Mouse (Mus musculus): ENCODE measurements around the gene Acvr1. TPM values are rescaled to one million over a fixed set of nuclear protein-coding genes. Genes with fewer than 3 reads are reported as not detected.

Acvr1 gene
- polyA plus RNA-seq, 1 experiment from 2014 or later = 7.5 TPM

GRCm38 (mm10) chr2:58596774-58597342, 29.9 kb upstream of the Acvr1 start:
- no peaks in the 10 kb centered on the region for H3K36me3 ChIP-seq (replicated peaks; ENCODE audit: control insufficient read depth, insufficient read depth)
- H3K4me2 ChIP-seq (replicated peaks) = no peak overlapping the region
- no peak overlapping the region for H3K27ac ChIP-seq
- H3K4me1 ChIP-seq (replicated peaks; ENCODE audit: control insufficient read depth, insufficient read depth, low read length) = no peaks in the 10 kb centered on the region
- H3K9ac ChIP-seq = no peak overlapping the region
- H3K4me3 ChIP-seq (replicated peaks; ENCODE audit: low read length) = no peak overlapping the region
- DNase-seq (ENCODE audit: low spot score) (no peak), ATAC-seq (ENCODE audit: low FRiP score) (no peak)
- no peaks in the 10 kb centered on the region for H3K9me3 ChIP-seq (ENCODE audit: control insufficient read depth, low read length)
- WGBS = 72% methylated on average over 17 of the region's 17 CpGs
- H3K27me3 ChIP-seq (ENCODE audit: control insufficient read depth, insufficient read depth, low read length) = no peaks in the 10 kb centered on the region

- Histone ChIP-seq H3K9me3 (ENCODE audit: control insufficient read depth, low read length) (no peaks in the 10 kb centered on the region), H3K4me1 (replicated peaks; ENCODE audit: control insufficient read depth, insufficient read depth, low read length) (no peaks in the 10 kb centered on the region), H3K4me2 (replicated peaks) (no peak overlapping the region), H3K27me3 (ENCODE audit: control insufficient read depth, insufficient read depth, low read length) (no peaks in the 10 kb centered on the region), H3K9ac (no peak overlapping the region), H3K36me3 (replicated peaks; ENCODE audit: control insufficient read depth, insufficient read depth) (no peaks in the 10 kb centered on the region), H3K4me3 (replicated peaks; ENCODE audit: low read length) (no peak overlapping the region), H3K27ac (no peak overlapping the region)
- DNase-seq (ENCODE audit: low spot score) (no peak), ATAC-seq (ENCODE audit: low FRiP score) (no peak)
- 82% methylated on average over 9 of the region's 9 CpGs for WGBS
These were observed 28.4 kb upstream of the Acvr1 start for GRCm38 (mm10) chr2:58595350-58595749.

DNA sequence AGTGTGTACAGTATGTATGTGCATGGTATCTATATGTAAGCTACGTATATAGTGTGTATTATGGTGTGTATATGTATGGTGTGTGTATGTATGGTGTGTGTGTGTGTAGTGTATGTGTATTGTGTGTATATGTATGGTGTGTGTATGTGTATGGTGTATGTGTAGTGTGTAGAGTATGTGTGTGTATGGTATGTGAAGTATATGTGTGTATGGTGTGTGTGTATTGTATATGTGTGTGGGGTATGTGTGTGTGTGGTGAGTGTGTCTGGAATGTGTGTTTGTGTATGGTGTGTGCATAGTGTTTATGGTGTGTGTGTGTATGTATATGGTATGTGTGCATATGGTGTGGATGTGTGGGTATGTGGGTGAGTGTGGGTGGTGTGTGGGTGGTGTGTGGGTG, 23.1 kb upstream of the Acvr1 start:
- H3K9me3 ChIP-seq (ENCODE audit: control insufficient read depth, low read length) = no peaks in the 10 kb centered on the region
- DNase-seq (ENCODE audit: low spot score) = no peak
- no peak overlapping the region for H3K4me3 ChIP-seq (replicated peaks; ENCODE audit: low read length)

GRCm38 (mm10) chr2:58589637-58590036, 22.7 kb upstream of the Acvr1 start:
- H3K9ac ChIP-seq = no peak overlapping the region
- no peaks in the 10 kb centered on the region for H3K36me3 ChIP-seq (replicated peaks; ENCODE audit: control insufficient read depth, insufficient read depth)
- no peaks in the 10 kb centered on the region for H3K4me1 ChIP-seq (replicated peaks; ENCODE audit: control insufficient read depth, insufficient read depth, low read length)
- ATAC-seq (ENCODE audit: low FRiP score) = no peak
- no peak for DNase-seq (ENCODE audit: low spot score)
- WGBS = 83% methylated on average over 4 of the region's 4 CpGs
- no peak overlapping the region for H3K27ac ChIP-seq
- H3K27me3 ChIP-seq (ENCODE audit: control insufficient read depth, insufficient read depth, low read length) = no peaks in the 10 kb centered on the region
- no peaks in the 10 kb centered on the region for H3K9me3 ChIP-seq (ENCODE audit: control insufficient read depth, low read length)
- H3K4me3 ChIP-seq (replicated peaks; ENCODE audit: low read length) = no peak overlapping the region
- no peak overlapping the region for H3K4me2 ChIP-seq (replicated peaks)

More for the DNA sequence above, 23.1 kb upstream of the Acvr1 start:
- WGBS = 95% methylated on average over 1 of the region's 1 CpGs
- H3K9ac ChIP-seq = no peak overlapping the region
- H3K36me3 ChIP-seq (replicated peaks; ENCODE audit: control insufficient read depth, insufficient read depth) = no peaks in the 10 kb centered on the region
- no peak overlapping the region for H3K4me2 ChIP-seq (replicated peaks)
- H3K4me1 ChIP-seq (replicated peaks; ENCODE audit: control insufficient read depth, insufficient read depth, low read length) = no peaks in the 10 kb centered on the region
- no peak overlapping the region for H3K27ac ChIP-seq
- no peak for ATAC-seq (ENCODE audit: low FRiP score)
- H3K27me3 ChIP-seq (ENCODE audit: control insufficient read depth, insufficient read depth, low read length) = no peaks in the 10 kb centered on the region

DNA sequence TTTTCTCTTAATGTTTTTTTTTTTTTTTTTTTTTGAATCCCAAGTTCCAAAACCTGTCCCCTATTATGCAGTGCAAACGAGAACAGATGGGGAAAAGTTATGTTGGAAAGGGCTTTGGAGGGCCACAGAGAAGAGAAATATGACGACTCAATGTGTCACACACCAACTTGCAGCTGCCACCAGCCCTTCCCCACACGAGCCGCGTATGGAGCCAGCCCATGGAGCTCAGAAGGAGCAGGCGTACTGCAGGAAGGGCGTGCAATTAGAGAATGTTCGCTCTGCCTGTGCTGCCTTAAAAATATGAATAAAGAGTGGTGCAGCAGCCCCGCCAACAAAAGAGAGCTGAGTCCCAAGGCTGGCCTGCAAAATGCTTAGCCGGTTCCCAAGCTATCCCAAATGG, 19.4 kb upstream of the Acvr1 start:
- ATAC-seq (ENCODE audit: low FRiP score) (no peak), DNase-seq (ENCODE audit: low spot score) (no peak)
- Histone ChIP-seq H3K27ac (no peak overlapping the region), H3K27me3 (ENCODE audit: control insufficient read depth, insufficient read depth, low read length) (no peaks in the 10 kb centered on the region), H3K4me2 (replicated peaks) (no peak overlapping the region), H3K9me3 (ENCODE audit: control insufficient read depth, low read length) (no peaks in the 10 kb centered on the region), H3K36me3 (replicated peaks; ENCODE audit: control insufficient read depth, insufficient read depth) (no peaks in the 10 kb centered on the region), H3K9ac (no peak overlapping the region), H3K4me3 (replicated peaks; ENCODE audit: low read length) (no peak overlapping the region), H3K4me1 (replicated peaks; ENCODE audit: control insufficient read depth, insufficient read depth, low read length) (no peaks in the 10 kb centered on the region)
- WGBS = 75% methylated on average over 10 of the region's 10 CpGs

DNA sequence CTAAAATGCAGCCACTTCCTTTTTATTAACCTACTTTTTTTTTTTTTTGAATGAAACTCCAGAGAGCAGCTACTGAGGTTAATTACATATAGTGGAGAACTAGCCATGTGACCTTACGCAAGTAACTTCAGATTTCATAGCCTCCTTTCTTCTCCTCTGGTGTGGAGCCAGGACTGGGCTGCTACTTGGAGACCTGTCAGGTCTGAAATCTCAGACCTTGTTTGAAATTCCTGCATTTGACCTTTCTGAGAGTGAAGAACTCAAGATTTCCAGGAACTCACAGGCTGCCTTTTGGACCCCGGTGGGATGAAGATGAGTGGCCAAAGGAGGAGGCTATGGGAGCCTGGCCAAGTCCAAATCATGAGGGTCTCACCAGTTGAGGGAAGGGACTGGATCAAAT, 7.2 kb upstream of the Acvr1 start:
- H3K9me3 ChIP-seq (ENCODE audit: control insufficient read depth, low read length) = no peaks in the 10 kb centered on the region
- no peak for DNase-seq (ENCODE audit: low spot score)
- no peak overlapping the region for H3K9ac ChIP-seq
- ATAC-seq (ENCODE audit: low FRiP score) = no peak
- no peak overlapping the region for H3K4me2 ChIP-seq (replicated peaks)
- no peak overlapping the region for H3K4me3 ChIP-seq (replicated peaks; ENCODE audit: low read length)
- H3K36me3 ChIP-seq (replicated peaks; ENCODE audit: control insufficient read depth, insufficient read depth) = no peaks in the 10 kb centered on the region
- no peak overlapping the region for H3K27ac ChIP-seq
- WGBS = 91% methylated on average over 2 of the region's 2 CpGs
- H3K27me3 ChIP-seq (ENCODE audit: control insufficient read depth, insufficient read depth, low read length) = no peaks in the 10 kb centered on the region
- peaks cover 2% of the 10 kb centered on the region; the same call in 1 of the 2 replicates for H3K4me1 ChIP-seq (replicated peaks; ENCODE audit: control insufficient read depth, insufficient read depth, low read length)

DNA sequence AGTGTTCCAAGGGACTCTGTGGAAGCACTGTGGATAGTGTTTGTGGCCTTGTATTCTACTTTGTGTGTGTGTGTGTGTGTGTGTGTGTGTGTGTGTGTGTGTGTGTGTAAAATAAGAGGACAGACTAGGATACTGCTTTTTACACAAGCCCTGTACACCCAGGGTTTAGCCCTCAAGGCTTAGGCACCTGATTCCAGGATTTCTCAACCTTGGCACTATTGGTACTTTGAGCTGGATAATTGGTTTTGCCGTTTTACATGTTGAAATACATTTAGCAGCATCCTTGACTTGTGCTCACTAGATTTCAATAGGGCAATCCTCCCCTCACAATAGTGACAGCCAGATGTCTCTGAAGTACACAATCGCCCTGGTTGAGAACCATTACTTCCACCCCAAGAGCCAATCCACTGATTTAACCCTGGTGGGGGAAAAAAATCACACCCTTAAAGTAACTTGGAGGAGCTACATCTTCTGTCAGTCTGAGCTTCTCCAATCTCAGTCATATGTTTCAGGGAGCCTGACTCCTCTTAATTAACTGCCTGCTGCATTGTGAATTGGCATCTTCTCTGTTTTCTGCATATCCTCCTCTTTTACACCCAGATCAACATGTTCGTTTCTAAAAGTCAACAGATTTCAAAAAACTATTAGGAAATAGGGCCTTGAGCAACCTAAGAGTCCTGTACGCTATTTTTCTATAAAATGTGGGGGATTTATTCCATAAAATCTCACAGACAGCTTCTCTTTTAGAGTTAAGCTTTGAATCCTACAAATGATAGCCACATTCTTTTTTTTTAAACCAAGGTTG, 2.1 kb upstream of the Acvr1 start:
- DNase-seq (ENCODE audit: low spot score) = no peak
- no peaks in the 10 kb centered on the region for H3K27me3 ChIP-seq (ENCODE audit: control insufficient read depth, insufficient read depth, low read length)
- H3K27ac ChIP-seq = peak overlapping the region; percentile 99
- peak overlapping the region; percentile 57 for H3K4me2 ChIP-seq (replicated peaks)
- peak overlapping the region; percentile 86 for H3K9ac ChIP-seq
- WGBS = 64% methylated on average over 4 of the region's 4 CpGs
- no peak for ATAC-seq (ENCODE audit: low FRiP score)
- peaks cover 36% of the 10 kb centered on the region for H3K4me1 ChIP-seq (replicated peaks; ENCODE audit: control insufficient read depth, insufficient read depth, low read length)
- no peaks in the 10 kb centered on the region for H3K36me3 ChIP-seq (replicated peaks; ENCODE audit: control insufficient read depth, insufficient read depth)
- H3K9me3 ChIP-seq (ENCODE audit: control insufficient read depth, low read length) = no peaks in the 10 kb centered on the region
- peak overlapping the region; percentile 70 for H3K4me3 ChIP-seq (replicated peaks; ENCODE audit: low read length)

DNA sequence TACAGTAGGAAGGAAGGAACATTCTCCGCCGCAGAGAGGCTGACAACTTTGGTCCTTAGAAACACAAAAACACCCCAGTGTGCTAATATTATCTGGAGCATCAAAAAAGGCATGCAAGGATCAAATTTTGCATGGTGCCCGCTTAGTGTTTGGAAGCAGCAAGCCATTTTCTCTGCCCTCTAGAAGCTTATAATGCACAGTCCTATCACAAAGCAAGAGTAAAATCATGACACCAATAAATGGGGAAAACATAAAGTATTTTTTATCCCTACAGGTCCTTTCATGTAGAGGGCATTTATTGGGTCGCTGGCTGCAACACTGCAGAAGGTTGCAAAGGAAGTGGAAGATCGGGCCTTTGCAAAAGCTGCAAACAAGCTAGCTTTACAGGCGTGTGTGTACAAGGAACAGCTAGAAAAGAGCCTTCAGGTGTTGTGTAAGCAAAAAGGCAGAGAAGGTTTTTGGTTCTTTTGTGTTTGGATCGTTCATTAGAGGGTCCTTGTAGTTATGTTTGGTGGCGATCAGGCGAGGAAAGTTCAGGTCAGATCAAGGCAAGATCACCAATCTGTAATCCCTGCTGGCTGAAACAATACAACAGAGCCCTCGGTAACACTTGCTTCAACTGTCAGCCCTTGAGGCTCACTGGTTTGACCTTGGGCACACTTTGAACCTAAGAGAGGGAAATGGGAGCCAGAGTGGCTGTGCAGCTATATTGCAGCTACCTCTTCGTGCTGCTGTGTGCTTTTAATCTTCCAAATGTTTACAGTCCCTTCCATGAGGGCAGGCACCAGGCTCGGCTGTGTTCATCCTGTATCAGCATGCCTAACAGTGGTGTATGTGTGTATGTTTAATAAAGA, 1.1 kb upstream of the Acvr1 start:
- H3K4me3 ChIP-seq (replicated peaks; ENCODE audit: low read length) = peak overlapping the region; percentile 70
- H3K9me3 ChIP-seq (ENCODE audit: control insufficient read depth, low read length) = no peaks in the 10 kb centered on the region
- H3K9ac ChIP-seq = peak overlapping the region; percentile 86
- peaks cover 39% of the 10 kb centered on the region for H3K4me1 ChIP-seq (replicated peaks; ENCODE audit: control insufficient read depth, insufficient read depth, low read length)
- H3K27ac ChIP-seq = peak overlapping the region; percentile 99
- no peaks in the 10 kb centered on the region for H3K27me3 ChIP-seq (ENCODE audit: control insufficient read depth, insufficient read depth, low read length)
- peak; percentile 58 for DNase-seq (ENCODE audit: low spot score)
- H3K4me2 ChIP-seq (replicated peaks) = peak overlapping the region; percentile 57
- ATAC-seq (ENCODE audit: low FRiP score) = no peak
- WGBS = 9% methylated on average over 12 of the region's 12 CpGs
- no peaks in the 10 kb centered on the region for H3K36me3 ChIP-seq (replicated peaks; ENCODE audit: control insufficient read depth, insufficient read depth)

- ATAC-seq (ENCODE audit: low FRiP score) (peak; percentile 67), DNase-seq (ENCODE audit: low spot score) (peak; percentile 37)
- Histone ChIP-seq H3K27ac (peak overlapping the region; percentile 99), H3K4me2 (replicated peaks) (peak overlapping the region; percentile 57), H3K9ac (peak overlapping the region; percentile 86), H3K27me3 (ENCODE audit: control insufficient read depth, insufficient read depth, low read length) (no peaks in the 10 kb centered on the region), H3K9me3 (ENCODE audit: control insufficient read depth, low read length) (no peaks in the 10 kb centered on the region), H3K4me1 (replicated peaks; ENCODE audit: control insufficient read depth, insufficient read depth, low read length) (peaks cover 39% of the 10 kb centered on the region), H3K4me3 (replicated peaks; ENCODE audit: low read length) (peak overlapping the region; percentile 70), H3K36me3 (replicated peaks; ENCODE audit: control insufficient read depth, insufficient read depth) (no peaks in the 10 kb centered on the region)
- 1% methylated on average over 53 of the region's 78 CpGs for WGBS
These were observed 419 bp downstream of the Acvr1 start for GRCm38 (mm10) chr2:58566410-58567065.
